Mouse (Mus musculus) limb, embryonic 15.5 days (tissue): Measurements from ENCODE around the gene Vstm2l. TPM values are rescaled to one million over a fixed set of nuclear protein-coding genes. Genes with fewer than 3 reads are reported as not detected.

ENCODE experiments used
- ATAC-seq: fragments of 200-750 bp; cut with Nextera tagmentation; 2 replicates; pipeline ENCODE4 v1.8.0; 2017; ENCODE audit warnings: low read depth, moderate TSS enrichment; ENCODE audit not compliant: insufficient number of reproducible peaks, low FRiP score, low TSS enrichment
- H3K27ac ChIP-seq: fragments of 300-500 bp; sonication (generic); 2 replicates; pipeline ENCODE4 v1.5.1; 2015; ENCODE audit warnings: moderate library complexity, mild to moderate bottlenecking, inconsistent platforms
- H3K27me3 ChIP-seq: fragments of 300-500 bp; sonication (generic); 2 replicates; pipeline ENCODE4 v1.6.1; 2015; ENCODE audit warnings: inconsistent platforms
- H3K36me3 ChIP-seq: fragments of 300-500 bp; sonication (generic); 2 replicates; pipeline ENCODE4 v1.6.1; 2015; ENCODE audit warnings: inconsistent platforms
- H3K4me1 ChIP-seq: fragments of 300-500 bp; sonication (generic); 2 replicates; pipeline ENCODE4 v1.6.1; 2015; ENCODE audit warnings: inconsistent platforms
- H3K4me2 ChIP-seq: fragments of 300-500 bp; sonication (generic); 2 replicates; pipeline ENCODE4 v1.6.1; 2015; ENCODE audit warnings: mild to moderate bottlenecking, inconsistent platforms
- H3K4me3 ChIP-seq: fragments of 300-500 bp; sonication (generic); 2 replicates; pipeline ENCODE4 v1.5.1; 2015; ENCODE audit warnings: mild to moderate bottlenecking, inconsistent platforms
- H3K9ac ChIP-seq: fragments of 300-500 bp; sonication (generic); 2 replicates; pipeline ENCODE4 v1.6.1; 2015; ENCODE audit warnings: inconsistent platforms
- H3K9me3 ChIP-seq: fragments of 300-500 bp; sonication (generic); 2 replicates; pipeline ENCODE4 v1.6.1; 2016; ENCODE audit warnings: inconsistent platforms
- WGBS: fragments of 180-500 bp; shearing (Covaris S2); methylation state at CpG from one replicate; pipeline ENCODE4 v1.1.7; 2015; 5-methylcytosine and 5-hydroxymethylcytosine counted together
- polyA plus RNA-seq: library from polyadenylated mRNA; unstranded; fragments of >200 nt; fragmentation: Nextera tagmentation; extraction: Ambion mirVana; gene quantifications from 2 replicates; pipeline ENCODE4 v1.2.1, GENCODE M21; 2015

The Vstm2l gene
- polyA plus RNA-seq, 1 experiment from 2014 or later, result 0.10 TPM

GRCm38 (mm10) chr2:157935444-157936171 lies 21.2 kb downstream of the Vstm2l start:
- WGBS, result 66% methylated on average over 11 of the region's 11 CpGs
- Histone ChIP-seq H3K9ac (no peak overlapping the region), H3K9me3 (no peaks in the 10 kb centered on the region), H3K36me3 (no peaks in the 10 kb centered on the region), H3K4me2 (no peak overlapping the region), H3K27ac (no peak overlapping the region), H3K4me3 (no peak overlapping the region), H3K27me3 (peaks cover 21% of the 10 kb centered on the region), H3K4me1 (peaks cover 2% of the 10 kb centered on the region)
- ATAC-seq, result no peak

- ATAC-seq, result no peak
- H3K9me3 ChIP-seq, result no peaks in the 10 kb centered on the region
- H3K27me3 ChIP-seq, result peaks cover 31% of the 10 kb centered on the region
- no peak overlapping the region for H3K9ac ChIP-seq
- no peak overlapping the region for H3K4me2 ChIP-seq
- 79% methylated on average over 4 of the region's 4 CpGs for WGBS
- H3K27ac ChIP-seq, result no peak overlapping the region
- H3K4me3 ChIP-seq, result no peak overlapping the region
- peaks cover 13% of the 10 kb centered on the region for H3K4me1 ChIP-seq
- no peaks in the 10 kb centered on the region for H3K36me3 ChIP-seq
Measured at GRCm38 (mm10) chr2:157936676-157937075, 22.2 kb downstream of the Vstm2l start.

- H3K4me3 ChIP-seq, result no peak overlapping the region; the same call in 1 of the 2 replicates
- H3K27me3 ChIP-seq, result peaks cover 36% of the 10 kb centered on the region
Measured at GRCm38 (mm10) chr2:157940586-157941185, 26.2 kb downstream of the Vstm2l start.

GRCm38 (mm10) chr2:157943514-157944155 lies 29.2 kb downstream of the Vstm2l start:
- ATAC-seq, result peak; percentile 55; the same call in 1 of the 2 replicates
- peak overlapping the region; percentile 63 for H3K27ac ChIP-seq

More at GRCm38 (mm10) chr2:157940586-157941185, 26.2 kb downstream of the Vstm2l start:
- H3K4me1 ChIP-seq, result peaks cover 29% of the 10 kb centered on the region
- no peak overlapping the region for H3K9ac ChIP-seq
- ATAC-seq, result no peak
- 4% methylated on average over 18 of the region's 18 CpGs for WGBS
- H3K9me3 ChIP-seq, result no peaks in the 10 kb centered on the region
- no peak overlapping the region for H3K27ac ChIP-seq
- no peaks in the 10 kb centered on the region for H3K36me3 ChIP-seq
- H3K4me2 ChIP-seq, result 0 out of 2 replicates have a peak overlapping the region, but pooled peaks have one; percentile 2

GRCm38 (mm10) chr2:157944156-157944893 lies 29.9 kb downstream of the Vstm2l start:
- H3K27me3 ChIP-seq, result peaks cover 28% of the 10 kb centered on the region
- peak overlapping the region; percentile 55 for H3K9ac ChIP-seq
- no peaks in the 10 kb centered on the region for H3K9me3 ChIP-seq
- H3K36me3 ChIP-seq, result no peaks in the 10 kb centered on the region
- H3K4me1 ChIP-seq, result peaks cover 29% of the 10 kb centered on the region
- H3K4me3 ChIP-seq, result peak overlapping the region; percentile 54
- H3K27ac ChIP-seq, result peak overlapping the region; percentile 63
- ATAC-seq, result peak; percentile 42
- WGBS, result 10% methylated on average over 35 of the region's 37 CpGs
- peak overlapping the region; percentile 98 for H3K4me2 ChIP-seq

More at GRCm38 (mm10) chr2:157943514-157944155, 29.2 kb downstream of the Vstm2l start:
- H3K36me3 ChIP-seq, result no peaks in the 10 kb centered on the region
- 1% methylated on average over 45 of the region's 47 CpGs for WGBS
- H3K4me3 ChIP-seq, result peak overlapping the region; percentile 54
- H3K9ac ChIP-seq, result peak overlapping the region; percentile 55
- no peaks in the 10 kb centered on the region for H3K9me3 ChIP-seq
- H3K4me2 ChIP-seq, result peak overlapping the region; percentile 98
- H3K27me3 ChIP-seq, result peaks cover 34% of the 10 kb centered on the region
- H3K4me1 ChIP-seq, result peaks cover 29% of the 10 kb centered on the region

- Histone ChIP-seq H3K27me3 (no peaks in the 10 kb centered on the region), H3K9me3 (peaks cover 4% of the 10 kb centered on the region; the same call in 1 of the 2 replicates), H3K4me1 (no peaks in the 10 kb centered on the region), H3K4me3 (no peak overlapping the region), H3K27ac (no peak overlapping the region), H3K4me2 (no peak overlapping the region), H3K36me3 (no peaks in the 10 kb centered on the region), H3K9ac (no peak overlapping the region)
- 74% methylated on average over 5 of the region's 5 CpGs for WGBS
- ATAC-seq, result no peak
Measured at GRCm38 (mm10) chr2:157953978-157954377, 39.5 kb downstream of the Vstm2l start.

DNA sequence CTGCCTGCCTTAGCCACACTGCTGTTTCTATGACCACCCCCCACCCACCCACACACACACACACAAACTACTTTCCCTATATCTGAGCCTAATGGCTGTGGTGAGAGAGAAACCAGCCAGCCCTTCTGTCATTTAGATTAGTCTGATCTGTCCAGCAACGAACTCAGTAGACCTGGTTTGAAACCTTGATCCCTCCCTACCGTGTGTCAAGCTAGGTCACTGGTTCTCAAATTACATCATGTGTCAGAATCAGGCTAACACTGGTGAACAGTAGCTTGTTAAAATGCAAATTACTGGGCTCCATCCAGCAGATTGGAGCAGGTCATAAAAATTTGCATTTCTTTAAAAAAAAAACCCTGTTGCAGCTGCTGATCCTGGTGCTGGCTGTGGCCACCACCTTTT lies 43.3 kb downstream of the Vstm2l start:
- WGBS, result 6% methylated on average over 2 of the region's 2 CpGs
- Histone ChIP-seq H3K9ac (no peak overlapping the region), H3K4me2 (no peak overlapping the region), H3K27me3 (no peaks in the 10 kb centered on the region), H3K27ac (no peak overlapping the region), H3K9me3 (peaks cover 4% of the 10 kb centered on the region; the same call in 1 of the 2 replicates), H3K4me1 (no peaks in the 10 kb centered on the region), H3K36me3 (no peaks in the 10 kb centered on the region), H3K4me3 (no peak overlapping the region)
- ATAC-seq, result no peak

DNA sequence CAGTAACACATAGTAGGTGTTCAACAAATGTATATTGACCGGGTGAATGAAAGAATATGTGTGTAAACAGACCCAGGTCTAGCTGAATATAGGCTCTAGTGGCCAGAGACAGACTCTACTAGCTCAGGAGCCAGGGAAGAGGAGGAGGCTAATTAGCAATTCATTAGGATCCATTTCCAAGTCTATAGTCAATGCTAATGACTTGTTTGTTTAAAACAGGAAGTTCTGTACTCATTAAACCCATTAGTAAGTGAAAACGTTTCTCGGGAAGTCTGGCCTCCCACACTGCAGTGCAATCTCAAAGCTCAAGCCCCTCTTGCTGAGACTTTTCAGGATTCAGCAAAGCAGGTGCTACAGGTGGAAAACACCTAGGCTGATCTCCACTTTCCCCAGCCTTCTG lies 53.4 kb downstream of the Vstm2l start:
- H3K4me3 ChIP-seq, result no peak overlapping the region
- H3K4me1 ChIP-seq, result no peaks in the 10 kb centered on the region
- whole genome bisulfite sequencing, result 13% methylated on average over 3 of the region's 3 CpGs
- H3K36me3 ChIP-seq, result no peaks in the 10 kb centered on the region
- H3K9ac ChIP-seq, result no peak overlapping the region
- no peak overlapping the region for H3K4me2 ChIP-seq
- H3K9me3 ChIP-seq, result no peaks in the 10 kb centered on the region
- H3K27me3 ChIP-seq, result no peaks in the 10 kb centered on the region
- ATAC-seq, result no peak
- H3K27ac ChIP-seq, result no peak overlapping the region

DNA sequence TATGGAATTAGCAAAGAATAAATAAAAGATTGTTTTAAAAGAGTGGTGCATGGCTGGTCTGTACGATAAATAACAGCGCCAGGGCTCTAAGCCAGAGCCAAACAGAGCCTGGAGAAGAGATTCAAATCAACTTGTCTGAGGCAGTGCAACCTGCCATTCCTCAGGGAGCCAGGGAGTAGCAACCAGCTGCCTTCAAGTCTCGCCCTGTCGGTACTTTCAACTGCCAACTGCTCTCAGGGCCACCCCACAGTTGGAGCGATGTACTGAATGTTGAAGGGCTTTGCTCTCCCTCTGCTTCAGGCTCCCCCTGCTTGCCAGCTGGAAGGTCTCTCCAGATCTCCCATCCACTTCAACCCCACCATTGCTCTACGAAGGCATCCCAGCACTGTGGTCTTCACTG lies 55.7 kb downstream of the Vstm2l start:
- no peak for ATAC-seq
- 63% methylated on average over 6 of the region's 6 CpGs for WGBS
- H3K9ac ChIP-seq, result no peak overlapping the region

DNA sequence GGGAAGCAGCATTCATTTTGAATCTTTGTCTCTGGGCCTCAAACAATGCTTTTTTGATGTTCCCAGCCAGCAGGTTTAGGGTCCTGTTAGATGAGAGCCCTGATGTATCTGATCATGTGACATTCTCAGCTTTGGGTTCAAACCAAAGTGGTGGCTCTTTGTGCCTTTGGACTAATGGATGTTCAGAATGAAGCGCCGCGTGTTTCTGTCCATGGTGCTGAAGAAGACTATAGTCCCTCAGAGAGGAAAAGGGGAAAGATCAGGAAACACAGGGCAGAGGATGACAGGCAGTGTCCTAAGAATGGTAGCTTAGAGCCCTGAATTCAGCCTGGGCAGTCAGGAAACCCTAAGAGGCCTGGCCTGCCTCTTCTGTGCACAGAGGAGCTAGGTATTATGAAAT lies 56.2 kb downstream of the Vstm2l start:
- H3K4me3 ChIP-seq, result no peak overlapping the region
- 2% methylated on average over 3 of the region's 3 CpGs for WGBS
- ATAC-seq, result no peak
- no peaks in the 10 kb centered on the region for H3K9me3 ChIP-seq
- H3K9ac ChIP-seq, result no peak overlapping the region
- no peak overlapping the region for H3K4me2 ChIP-seq
- H3K36me3 ChIP-seq, result no peaks in the 10 kb centered on the region
- H3K27ac ChIP-seq, result no peak overlapping the region
- peaks cover 5% of the 10 kb centered on the region for H3K27me3 ChIP-seq
- peaks cover 14% of the 10 kb centered on the region for H3K4me1 ChIP-seq

More for the DNA sequence above, 55.7 kb downstream of the Vstm2l start:
- peaks cover 5% of the 10 kb centered on the region; the same call in 1 of the 2 replicates for H3K27me3 ChIP-seq
- no peaks in the 10 kb centered on the region for H3K36me3 ChIP-seq
- no peak overlapping the region for H3K27ac ChIP-seq
- H3K4me2 ChIP-seq, result no peak overlapping the region
- H3K9me3 ChIP-seq, result no peaks in the 10 kb centered on the region
- H3K4me3 ChIP-seq, result no peak overlapping the region
- H3K4me1 ChIP-seq, result peaks cover 8% of the 10 kb centered on the region

DNA sequence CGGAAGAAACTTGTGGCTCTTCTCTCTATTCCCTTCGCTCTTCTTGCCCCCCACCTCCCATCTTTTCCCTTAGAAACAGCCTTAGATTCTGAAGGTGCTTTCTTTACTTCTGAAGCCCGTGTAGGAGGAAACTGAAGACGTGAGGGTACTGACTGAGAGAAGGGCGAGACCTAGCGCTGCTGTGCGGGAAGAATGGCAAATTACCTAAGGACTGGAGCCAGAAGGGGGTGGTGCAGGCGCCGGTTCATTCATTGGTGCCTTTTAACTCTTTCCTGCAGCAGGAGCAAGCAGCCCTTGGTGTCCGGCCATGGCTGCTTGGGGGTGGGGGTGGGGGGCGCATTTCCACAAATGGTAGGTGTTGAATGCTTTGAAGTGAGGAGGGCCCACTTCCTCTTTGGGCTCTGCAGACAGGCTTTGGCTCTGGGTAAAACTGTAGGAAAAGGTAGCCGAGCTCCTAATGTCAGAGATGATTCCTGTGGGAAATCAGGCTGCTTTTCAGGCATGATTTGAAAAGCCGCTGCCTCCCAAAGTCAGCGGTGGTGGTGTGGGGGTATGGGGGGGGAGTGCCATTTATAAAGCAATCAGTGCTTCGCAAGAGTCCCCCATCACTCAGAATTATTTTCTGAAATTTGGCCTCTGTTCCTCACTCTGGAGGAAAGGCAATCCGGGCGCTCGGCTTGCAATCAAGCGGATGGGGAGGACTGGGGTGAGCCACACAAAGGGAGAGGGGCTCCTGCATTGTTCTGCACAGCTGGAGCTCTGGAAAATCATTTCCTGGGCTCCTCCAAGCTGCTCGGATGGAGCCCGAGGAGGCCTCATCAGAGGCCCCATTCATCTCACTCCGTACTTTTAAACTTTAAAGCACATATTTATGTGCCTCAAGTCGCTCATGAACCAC lies 60.4 kb downstream of the Vstm2l start:
- Histone ChIP-seq H3K4me2 (no peak overlapping the region), H3K27me3 (peaks cover 9% of the 10 kb centered on the region), H3K4me1 (peaks cover 15% of the 10 kb centered on the region), H3K9ac (no peak overlapping the region), H3K36me3 (no peaks in the 10 kb centered on the region), H3K27ac (no peak overlapping the region), H3K9me3 (no peaks in the 10 kb centered on the region), H3K4me3 (no peak overlapping the region)
- no peak for ATAC-seq
- WGBS, result under 1% methylated on average over 23 of the region's 23 CpGs
